Comparison of ENCODE assay signal across 7 mouse cellular contexts in the genomic region with DNA sequence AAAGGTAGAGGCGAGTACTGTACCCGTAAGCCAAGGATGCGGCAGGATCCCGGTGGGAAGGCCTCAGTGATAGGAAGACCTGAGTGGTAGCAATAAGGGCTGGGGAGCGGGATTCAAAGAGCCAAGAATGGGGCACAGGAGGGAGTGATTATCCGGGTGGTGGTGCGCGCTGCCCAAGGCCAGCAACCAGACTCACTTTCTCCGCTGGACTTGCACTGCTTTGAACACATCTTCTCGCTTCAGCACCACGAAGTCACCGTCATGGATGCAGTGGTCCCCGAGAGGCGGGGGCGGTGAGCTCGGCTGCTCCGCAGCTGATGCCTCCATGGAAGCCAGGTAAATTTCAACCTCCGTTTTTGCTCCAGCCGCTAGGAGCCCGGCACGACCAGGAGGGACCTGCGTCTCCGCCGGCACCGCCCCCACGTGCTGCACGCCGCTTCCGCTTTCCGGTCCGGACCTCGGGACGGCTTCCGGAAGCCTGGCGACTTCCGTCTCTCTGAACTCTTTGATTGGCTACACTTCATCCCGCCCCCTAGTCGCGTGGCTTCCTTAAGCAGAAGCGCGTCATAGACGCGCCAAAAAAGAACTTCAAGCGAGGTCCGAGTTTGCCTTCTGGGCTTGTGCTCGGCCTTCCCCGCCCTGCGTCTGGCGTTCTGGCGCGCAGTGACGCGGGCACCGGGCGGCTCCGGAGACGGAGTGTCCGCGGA. TPM values are rescaled to one million over a fixed set of nuclear protein-coding genes. Genes with fewer than 3 reads are reported as not detected.
DNase-seq lines count a peak whose midpoint lies in the region; ATAC-seq and TF ChIP-seq lines count a peak whose summit lies in the region.

Gene Trmt6, minus strand, starts transcription at position 448 of the 707 bp plus-strand sequence.
Gene Mcm8, plus strand, starts transcription at position 534 of the 707 bp plus-strand sequence.

- peak; percentile 36; the same call in 1 of the 2 replicates for TF ChIP-seq POLR2A in small intestine, adult 2 months (IDR thresholded peaks at IDR 0.05; ENCODE audit: low read depth, low read length)

- H3K9ac ChIP-seq in intestine, postnatal 0 days (ENCODE audit: low read depth, low read length), result peak within 1 kb of the TSS; percentile 70
- peak within 1 kb of the TSS; percentile 73 for H3K9ac ChIP-seq in midbrain, embryonic 12.5 days (replicated peaks)

- peak within 1 kb of the TSS; percentile 83 for H3K4me2 ChIP-seq in intestine, postnatal 0 days (replicated peaks; ENCODE audit: low read depth)
- H3K4me2 ChIP-seq in midbrain, embryonic 12.5 days (replicated peaks), result peak within 1 kb of the TSS; percentile 89

- peak within 1 kb of the TSS; percentile 83 for H3K4me3 ChIP-seq in embryonic facial prominence, embryonic 10.5 days
- peak within 1 kb of the TSS; percentile 70 for H3K4me3 ChIP-seq in intestine, postnatal 0 days (ENCODE audit: low read depth, low read length)
- H3K4me3 ChIP-seq in midbrain, embryonic 12.5 days, result peak within 1 kb of the TSS; percentile 88
- peak within 1 kb of the TSS; percentile 73 for H3K4me3 ChIP-seq in small intestine, adult 2 months (ENCODE audit: low read depth, low read length)

- under 1% methylated on average over 59 of the region's 59 CpGs for WGBS in embryonic facial prominence, embryonic 10.5 days
- WGBS in intestine, postnatal 0 days, result under 1% methylated on average over 59 of the region's 59 CpGs
- under 1% methylated on average over 59 of the region's 59 CpGs for WGBS in midbrain, embryonic 12.5 days
- under 1% methylated on average over 59 of the region's 59 CpGs for WGBS in small intestine, adult 2 months

- peaks cover 13% of the 10 kb centered on the region for H3K4me1 ChIP-seq in embryonic facial prominence, embryonic 10.5 days
- 0 out of 2 replicates have a peak, but pooled peaks cover 4% of the 10 kb centered on the region for H3K4me1 ChIP-seq in intestine, postnatal 0 days (replicated peaks; ENCODE audit: control insufficient read depth, insufficient read depth, low read length)
- H3K4me1 ChIP-seq in midbrain, embryonic 12.5 days, result peaks cover 18% of the 10 kb centered on the region
- 0 out of 2 replicates have a peak, but pooled peaks cover 4% of the 10 kb centered on the region for H3K4me1 ChIP-seq in small intestine, adult 2 months (ENCODE audit: control insufficient read depth, insufficient read depth, insufficient read length, low read length)

- H3K27ac ChIP-seq in embryonic facial prominence, embryonic 10.5 days (replicated peaks), result peak within 1 kb of the TSS; percentile 92
- H3K27ac ChIP-seq in intestine, postnatal 0 days (ENCODE audit: low read depth, low read length), result peak within 1 kb of the TSS; percentile 66
- H3K27ac ChIP-seq in midbrain, embryonic 12.5 days (replicated peaks), result peak within 1 kb of the TSS; percentile 67
- H3K27ac ChIP-seq in small intestine, adult 2 months (ENCODE audit: insufficient read depth, low read depth, low read length), result no peak within 1 kb of the TSS; the same call in 1 of the 2 replicates

- DNase-seq in adrenal gland, postnatal 10 days, result peak; percentile 94
- DNase-seq in embryonic facial prominence, embryonic 10.5 days (ENCODE audit: low spot score), result peak; percentile 96
- peak; percentile 65 for DNase-seq in gonadal fat pad, adult 2 months (ENCODE audit: low read depth)
- DNase-seq in left cerebral cortex, postnatal 4 days, result peak; percentile 94

- intact Hi-C loops in left cerebral cortex, postnatal 4 days (cut with DNase I), result no loop called here

- H3K9me3 ChIP-seq in embryonic facial prominence, embryonic 10.5 days, result no peaks in the 10 kb centered on the region
- no peaks in the 10 kb centered on the region for H3K9me3 ChIP-seq in intestine, postnatal 0 days (ENCODE audit: control insufficient read depth)
- H3K9me3 ChIP-seq in midbrain, embryonic 12.5 days, result no peaks in the 10 kb centered on the region

- H3K27me3 ChIP-seq in embryonic facial prominence, embryonic 10.5 days (replicated peaks; ENCODE audit: low read depth, poor library complexity, severe bottlenecking), result no peaks in the 10 kb centered on the region
- H3K27me3 ChIP-seq in intestine, postnatal 0 days (replicated peaks; ENCODE audit: control insufficient read depth, insufficient read depth, low read length), result no peaks in the 10 kb centered on the region
- H3K27me3 ChIP-seq in midbrain, embryonic 12.5 days, result no peaks in the 10 kb centered on the region
- no peaks in the 10 kb centered on the region for H3K27me3 ChIP-seq in small intestine, adult 2 months (ENCODE audit: control insufficient read depth, insufficient read depth, low read length)

- TF ChIP-seq CTCF in intestine, postnatal 0 days (IDR thresholded peaks at IDR 0.05; ENCODE audit: low read depth), result peak; percentile 51
- no peak for TF ChIP-seq CTCF in small intestine, adult 2 months (IDR thresholded peaks at IDR 0.05; ENCODE audit: extremely low read depth, insufficient read length, insufficient replicate concordance, low read depth, low read length)

- ATAC-seq in intestine, postnatal 0 days, result peak; percentile 100
- peak; percentile 100 for ATAC-seq in midbrain, embryonic 12.5 days (ENCODE audit: low FRiP score, low read depth)

- H3K36me3 ChIP-seq in embryonic facial prominence, embryonic 10.5 days (replicated peaks), result peaks cover 49% of the 10 kb centered on the region
- peaks cover 14% of the 10 kb centered on the region for H3K36me3 ChIP-seq in intestine, postnatal 0 days (ENCODE audit: control insufficient read depth, insufficient read depth)
- peaks cover 24% of the 10 kb centered on the region for H3K36me3 ChIP-seq in midbrain, embryonic 12.5 days
- H3K36me3 ChIP-seq in small intestine, adult 2 months (ENCODE audit: control insufficient read depth, insufficient read depth, low read length), result peaks cover 6% of the 10 kb centered on the region

RNA-seq across cellular contexts. Expression of gene Trmt6, which starts in this region (rescaled TPM):
- total RNA-seq in adrenal gland, postnatal 10 days (2021), result 10 to 100 TPM; 15.4 to 19.4 TPM
- 47.4 and 51.1 TPM in 2 replicates for polyA plus RNA-seq in embryonic facial prominence, embryonic 10.5 days (2016; fragmentation: Nextera tagmentation; extraction: Ambion mirVana)
- 5.6 and 6.7 TPM in 2 replicates for polyA plus RNA-seq in gonadal fat pad, adult 2 months (2012; rRNA removed)
- 35.5 and 38.4 TPM in 2 replicates for polyA plus RNA-seq in intestine, postnatal 0 days (2015; fragmentation: Nextera tagmentation; extraction: Ambion mirVana)
- total RNA-seq in left cerebral cortex, postnatal 4 days (2021), result 10 to 100 TPM; 23.9 to 26.3 TPM
- polyA plus RNA-seq in midbrain, embryonic 12.5 days (2016; fragmentation: Nextera tagmentation; extraction: Ambion mirVana), result 30.5 and 33.8 TPM in 2 replicates
- polyA plus RNA-seq in small intestine, adult 2 months (2012; rRNA removed), result 0.30 and 1.4 TPM in 2 replicates

RNA-seq across cellular contexts. Expression of gene Mcm8, which starts in this region (rescaled TPM):
- total RNA-seq in adrenal gland, postnatal 10 days (2021), result 1 to 10 TPM; 4.8 to 5.8 TPM
- polyA plus RNA-seq in embryonic facial prominence, embryonic 10.5 days (2016; fragmentation: Nextera tagmentation; extraction: Ambion mirVana), result 30.9 and 32.7 TPM in 2 replicates
- polyA plus RNA-seq in gonadal fat pad, adult 2 months (2012; rRNA removed), result 1.7 and 2.3 TPM in 2 replicates
- polyA plus RNA-seq in intestine, postnatal 0 days (2015; fragmentation: Nextera tagmentation; extraction: Ambion mirVana), result 2.5 and 3.5 TPM in 2 replicates
- 1 to 10 TPM; 3.4 to 5.6 TPM for total RNA-seq in left cerebral cortex, postnatal 4 days (2021)
- polyA plus RNA-seq in midbrain, embryonic 12.5 days (2016; fragmentation: Nextera tagmentation; extraction: Ambion mirVana), result 18.8 and 18.9 TPM in 2 replicates
- polyA plus RNA-seq in small intestine, adult 2 months (2012; rRNA removed), result 0.23 and 0.51 TPM in 2 replicates
